Mouse (Mus musculus) embryo, embryonic 11 days (tissue): ENCODE results near the gene Zfp978.
"Not testable (repeated sequence)": the region's sequence is repeated elsewhere in the genome, so short reads cannot be mapped to it uniquely, and the experiment has no call there.

Source experiments
- DNase-seq: peaks from one replicate; pipeline ENCODE4 v3.0.0-alpha.2; 2015

The Zfp978 gene

DNA sequence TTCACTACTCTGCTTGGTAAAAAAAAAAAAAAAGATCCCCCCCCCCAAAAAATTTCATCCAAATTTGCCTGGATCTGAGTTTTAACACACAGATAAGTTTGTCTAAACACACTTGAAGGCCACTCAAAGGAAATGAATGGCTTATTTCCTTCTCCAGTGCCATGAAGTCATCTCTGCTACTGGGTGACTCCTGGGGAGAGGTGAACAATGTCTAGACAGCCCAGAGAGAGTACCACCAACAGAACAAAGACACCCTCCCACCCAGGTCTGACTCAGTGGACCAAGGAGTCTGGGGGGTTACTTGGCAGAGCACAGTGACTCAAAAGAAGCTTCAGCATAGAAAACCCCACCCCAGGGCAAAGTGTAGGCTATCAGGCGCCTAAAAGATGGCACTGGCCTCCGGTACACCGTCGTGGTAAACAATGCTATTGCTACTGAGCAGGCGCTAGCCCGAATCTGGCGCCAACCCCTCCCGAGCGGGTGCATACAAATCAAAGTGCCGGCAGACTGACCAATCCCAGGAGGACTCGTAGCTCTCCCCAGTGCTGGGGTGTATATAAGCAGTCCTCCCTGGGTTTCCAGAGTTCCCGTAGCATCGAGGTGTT lies 9.6 kb upstream of the Zfp978 start:
- not testable (repeated sequence) for DNase-seq

DNA sequence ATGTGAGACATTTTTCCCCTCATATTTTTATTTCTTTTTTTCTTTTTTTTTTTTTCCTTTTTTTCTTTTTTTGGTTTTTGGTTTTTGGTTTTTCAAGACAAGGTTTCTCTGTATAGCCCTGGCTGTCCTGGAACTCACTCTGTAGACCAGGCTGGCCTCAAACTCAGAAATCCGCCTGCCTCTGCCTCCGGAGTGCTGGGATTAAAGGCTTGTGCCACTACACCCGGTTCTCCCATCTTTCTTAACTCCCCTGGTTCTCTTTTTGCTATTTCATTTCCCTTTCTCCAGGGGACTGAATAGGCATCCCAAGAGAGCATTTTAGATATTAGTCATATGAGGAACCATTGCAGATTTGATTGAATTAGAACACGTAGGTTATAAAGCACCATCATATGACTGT lies 7.5 kb upstream of the Zfp978 start:
- DNase-seq, result not testable (repeated sequence)

DNA sequence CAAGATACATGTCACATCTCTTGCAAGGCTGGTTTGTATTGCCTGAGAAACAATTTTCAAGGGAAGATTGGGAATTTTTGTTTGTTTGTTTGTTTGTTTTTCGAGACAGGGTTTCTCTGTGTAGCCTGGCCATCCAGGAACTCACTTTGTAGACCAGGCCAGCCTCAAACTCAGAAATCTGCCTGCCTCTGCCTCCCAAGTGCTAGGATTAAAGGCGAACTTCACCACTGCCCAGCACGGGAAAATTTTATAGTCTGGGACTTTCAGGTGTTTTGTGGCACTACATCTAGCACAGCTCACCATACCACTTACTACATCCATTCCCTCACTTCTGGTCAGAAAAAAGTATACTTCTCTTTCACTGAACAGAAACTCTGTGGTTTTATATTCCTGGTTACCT lies 5.1 kb upstream of the Zfp978 start:
- not testable (repeated sequence) for DNase-seq

DNA sequence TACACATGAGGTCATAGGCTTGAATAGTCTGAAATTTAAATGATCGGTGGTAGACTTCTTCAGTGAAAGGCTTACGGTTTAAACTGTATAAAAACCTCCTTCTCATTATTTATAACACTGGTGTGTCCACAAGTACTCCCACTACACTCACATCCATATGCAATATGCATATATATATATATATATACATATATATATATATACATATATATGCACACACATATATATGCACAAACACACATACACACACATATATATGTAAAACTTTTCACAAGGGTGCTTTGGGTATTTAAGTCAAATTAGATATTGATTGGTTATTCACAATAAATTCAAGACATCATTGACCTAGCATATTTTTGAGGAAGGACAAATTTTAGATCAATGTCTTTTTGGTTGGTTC lies 3.9 kb upstream of the Zfp978 start:
- DNase-seq, result not testable (repeated sequence)

DNA sequence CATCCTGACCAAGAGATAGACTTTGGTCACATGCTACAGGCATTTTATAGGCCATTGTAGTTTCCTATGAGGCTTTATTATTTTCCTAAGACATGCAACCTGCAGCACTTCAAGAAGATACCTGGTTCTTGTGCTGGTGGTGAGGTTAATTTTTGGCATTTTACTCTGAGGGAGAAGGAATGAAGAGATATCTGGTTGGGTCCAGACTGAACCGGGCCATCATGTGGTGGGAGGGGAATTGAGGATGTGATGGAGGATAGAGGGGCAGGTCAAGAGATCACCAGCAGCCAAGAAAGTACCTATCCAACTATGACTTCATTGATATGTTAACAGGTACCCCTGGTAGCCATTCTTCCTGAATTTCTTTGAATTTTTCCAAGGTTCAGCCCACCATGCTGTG lies 769 bp downstream of the Zfp978 start:
- not testable (repeated sequence) for DNase-seq

DNA sequence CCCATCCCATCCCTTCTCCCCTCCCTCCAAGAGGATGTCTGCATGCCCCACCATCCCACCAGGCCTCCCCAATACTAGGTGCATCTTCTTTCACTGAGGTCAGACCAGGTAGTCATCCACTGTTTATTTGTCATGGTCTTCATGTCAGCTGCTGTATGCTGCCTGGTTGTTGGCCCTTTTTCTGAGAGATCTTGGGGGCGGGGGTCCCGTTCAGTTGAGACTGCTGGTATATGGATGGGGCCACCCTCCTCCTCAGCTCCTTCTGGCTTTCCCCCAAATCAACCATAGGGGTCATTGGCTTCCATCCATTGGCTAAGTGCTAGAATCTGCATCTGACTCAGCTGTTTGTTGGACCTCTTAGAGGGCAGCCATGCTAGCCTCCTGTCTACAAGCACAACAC lies 8.5 kb downstream of the Zfp978 start:
- not testable (repeated sequence) for DNase-seq

DNA sequence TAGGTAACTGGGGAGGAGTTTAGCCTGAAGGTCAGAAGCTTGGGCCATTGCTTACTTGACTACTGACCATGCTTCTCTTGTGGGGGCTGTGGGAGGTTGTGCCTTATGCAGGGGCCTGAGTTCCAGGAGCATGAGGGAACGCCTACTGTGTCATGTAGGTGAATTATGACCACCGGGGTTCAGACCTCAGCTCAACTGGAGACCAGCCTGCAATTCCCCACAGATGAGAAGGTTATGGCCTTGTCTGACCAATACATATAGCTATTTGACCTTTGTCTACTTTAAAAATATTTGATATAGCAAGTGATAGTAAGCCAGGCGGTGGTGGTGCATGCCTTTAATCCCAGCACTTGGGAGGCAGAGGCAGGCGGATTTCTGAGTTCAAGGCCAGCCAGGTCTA lies 22.1 kb downstream of the Zfp978 start:
- not testable (repeated sequence) for DNase-seq

DNA sequence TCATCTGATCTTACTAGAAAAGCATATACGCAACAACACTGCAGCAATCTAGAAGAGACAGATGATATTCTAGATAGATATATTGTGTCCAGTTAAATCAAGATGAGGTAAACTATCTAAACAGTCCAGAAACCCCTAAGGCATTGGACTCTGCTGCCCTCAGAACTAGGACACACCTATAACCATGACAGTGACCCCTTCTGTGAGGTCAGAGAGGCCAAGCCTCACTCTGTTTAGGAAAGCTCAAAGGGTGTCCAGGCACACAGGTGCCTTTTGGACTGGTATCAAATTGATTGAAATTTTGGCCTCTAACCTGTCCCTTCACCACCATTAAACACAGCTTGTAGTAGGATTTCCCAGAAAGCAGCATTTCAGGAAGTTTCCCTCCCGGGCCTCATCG lies 36.1 kb downstream of the Zfp978 start:
- not testable (repeated sequence) for DNase-seq

DNA sequence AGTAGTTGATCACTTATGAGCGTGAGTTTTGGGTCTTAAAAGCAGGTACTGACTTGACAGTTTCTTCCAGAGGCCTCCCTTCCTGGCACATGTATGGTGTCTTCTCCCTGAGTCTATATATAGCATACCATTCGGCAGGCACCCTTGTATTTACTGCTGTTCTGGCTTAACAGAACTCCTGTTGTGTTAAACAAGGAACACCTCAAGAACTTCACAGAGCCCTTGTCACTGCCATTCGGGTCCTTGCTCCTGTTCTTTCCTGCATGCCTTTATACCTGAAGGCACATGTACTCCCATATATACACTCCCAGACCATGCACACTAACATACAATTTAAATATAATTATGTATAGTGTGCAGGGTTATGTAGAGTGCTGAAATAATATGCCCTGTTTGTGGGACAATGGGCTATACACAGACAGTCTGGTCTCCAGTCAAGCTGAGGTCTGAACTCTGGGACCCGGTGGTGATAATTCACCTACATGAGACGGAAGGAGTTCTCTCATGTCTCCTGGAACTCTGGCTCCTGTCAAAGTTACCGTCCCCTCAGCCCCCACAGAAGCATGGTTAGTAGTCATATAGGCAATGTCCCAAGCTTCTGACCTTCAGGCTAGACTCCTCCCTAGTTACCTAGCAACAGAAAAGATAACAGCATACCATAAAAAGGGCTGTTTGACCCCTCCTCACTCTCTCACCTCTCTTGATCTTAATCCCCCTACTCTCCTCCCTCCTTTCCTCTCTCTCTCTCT lies 37.0 kb downstream of the Zfp978 start:
- DNase-seq, result not testable (repeated sequence)

DNA sequence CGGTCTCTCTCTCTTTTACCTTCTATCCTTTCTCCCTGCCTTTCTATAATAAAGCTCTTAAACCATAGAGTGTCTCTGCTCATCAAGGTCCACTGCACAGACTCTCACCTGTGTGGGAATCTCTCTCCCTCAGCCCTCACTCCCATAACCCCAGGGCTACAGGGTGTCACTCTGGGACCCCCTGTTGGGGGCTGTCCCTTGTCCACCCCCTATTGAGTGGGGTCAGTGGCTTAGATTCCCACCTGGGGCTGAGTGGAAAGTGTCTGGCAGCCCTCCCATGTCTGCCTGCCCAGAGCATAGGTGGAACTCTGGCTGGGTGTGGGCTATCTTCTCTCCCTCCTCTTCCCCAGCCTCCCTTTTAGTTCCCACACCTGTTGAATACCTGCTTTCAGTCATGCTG lies 37.6 kb downstream of the Zfp978 start:
- DNase-seq, result not testable (repeated sequence)

DNA sequence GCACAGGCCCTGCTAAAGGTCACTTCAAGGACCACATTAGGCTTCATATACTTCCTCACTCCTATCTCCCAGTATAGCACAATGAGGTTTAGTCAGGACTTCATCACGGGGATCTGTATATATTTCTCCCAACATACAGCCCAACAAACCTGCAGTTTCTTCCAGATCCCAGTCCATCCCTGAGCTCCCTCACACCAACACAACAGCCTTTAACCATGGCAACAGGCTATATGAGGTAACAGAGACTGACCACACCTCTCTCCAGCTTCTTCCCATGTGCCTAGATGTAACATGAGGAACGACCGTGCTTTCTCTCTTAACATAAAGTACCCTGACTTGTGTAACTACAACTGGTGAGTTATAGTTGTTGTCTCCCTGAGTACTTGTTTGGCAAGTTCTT lies 38.4 kb downstream of the Zfp978 start:
- DNase-seq, result not testable (repeated sequence)

DNA sequence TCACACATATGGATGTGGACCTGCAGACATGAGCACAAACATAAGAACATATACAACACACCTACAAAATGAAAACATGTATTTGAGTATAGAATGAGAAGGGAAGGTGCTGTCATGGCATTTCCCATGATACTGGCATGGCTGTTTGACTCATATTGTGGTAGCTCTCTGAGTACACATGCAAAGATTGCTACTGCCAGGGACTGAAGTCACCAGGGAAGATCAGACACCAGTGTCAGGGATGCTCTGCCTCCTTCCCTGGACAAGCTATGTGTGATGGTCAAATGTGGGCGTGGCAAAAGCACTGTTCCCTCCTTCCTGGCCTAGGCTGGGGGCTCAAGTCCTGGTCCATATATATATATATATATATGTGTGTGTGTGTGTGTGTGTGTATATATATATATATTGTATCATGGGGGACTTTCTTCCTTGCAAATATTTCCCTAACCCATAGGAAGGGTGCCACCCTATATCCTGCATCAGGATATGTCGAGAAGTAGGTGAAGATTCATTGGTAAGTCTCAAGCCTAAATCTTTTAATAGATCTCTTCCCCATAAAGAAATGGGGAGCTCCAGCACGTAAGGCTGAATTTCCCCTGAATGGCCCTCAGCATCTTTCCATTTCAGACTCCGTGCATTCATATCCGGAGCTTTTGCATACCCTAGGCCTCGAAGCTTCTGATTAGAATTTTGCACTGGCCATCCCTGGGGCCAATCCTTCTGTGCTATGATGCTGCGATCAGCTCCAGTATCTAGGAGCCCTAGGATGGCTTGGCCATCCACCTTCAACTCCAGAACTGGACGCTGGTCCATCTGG lies 39.1 kb downstream of the Zfp978 start:
- not testable (repeated sequence) for DNase-seq

DNA sequence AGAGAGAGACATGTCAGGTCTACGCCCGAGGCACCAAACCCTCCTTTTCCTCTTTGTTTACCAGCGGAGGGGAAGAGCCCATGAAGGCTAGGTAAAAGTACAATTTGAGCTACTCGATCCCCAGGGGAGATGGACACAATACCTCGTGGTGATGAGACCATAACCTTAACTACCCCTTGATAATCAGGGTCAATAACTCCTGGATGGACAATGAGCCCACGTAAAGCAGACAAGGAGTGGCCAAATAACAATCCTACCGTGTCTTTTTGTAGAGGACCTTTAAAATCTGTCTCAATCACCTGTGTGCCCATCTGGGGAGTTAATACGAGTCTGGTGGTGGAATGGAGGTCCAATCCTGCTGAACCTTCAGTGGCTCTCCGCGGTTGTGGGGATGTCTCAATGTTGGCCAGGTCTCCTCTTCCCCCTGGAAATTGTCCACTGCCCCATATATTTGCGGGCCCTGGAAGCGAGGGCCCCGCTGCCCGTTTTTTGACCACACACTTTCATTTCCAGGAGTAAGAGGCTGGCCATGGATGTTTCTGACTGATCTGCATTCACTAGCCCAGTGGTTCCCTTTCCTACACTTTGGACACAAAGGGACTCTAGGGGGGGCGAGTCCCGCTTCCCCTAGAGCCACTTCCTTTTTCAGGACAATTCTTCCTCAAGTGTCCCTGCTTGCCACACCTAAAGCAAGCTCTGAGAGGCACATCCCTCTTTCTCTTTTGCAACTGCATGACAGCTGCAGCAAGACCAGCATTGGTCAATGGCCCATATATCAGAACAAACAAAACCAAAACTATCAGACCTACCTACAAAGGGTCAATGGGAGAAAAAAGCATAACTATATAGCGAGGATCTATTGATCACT lies 40.0 kb downstream of the Zfp978 start:
- DNase-seq, result not testable (repeated sequence)

DNA sequence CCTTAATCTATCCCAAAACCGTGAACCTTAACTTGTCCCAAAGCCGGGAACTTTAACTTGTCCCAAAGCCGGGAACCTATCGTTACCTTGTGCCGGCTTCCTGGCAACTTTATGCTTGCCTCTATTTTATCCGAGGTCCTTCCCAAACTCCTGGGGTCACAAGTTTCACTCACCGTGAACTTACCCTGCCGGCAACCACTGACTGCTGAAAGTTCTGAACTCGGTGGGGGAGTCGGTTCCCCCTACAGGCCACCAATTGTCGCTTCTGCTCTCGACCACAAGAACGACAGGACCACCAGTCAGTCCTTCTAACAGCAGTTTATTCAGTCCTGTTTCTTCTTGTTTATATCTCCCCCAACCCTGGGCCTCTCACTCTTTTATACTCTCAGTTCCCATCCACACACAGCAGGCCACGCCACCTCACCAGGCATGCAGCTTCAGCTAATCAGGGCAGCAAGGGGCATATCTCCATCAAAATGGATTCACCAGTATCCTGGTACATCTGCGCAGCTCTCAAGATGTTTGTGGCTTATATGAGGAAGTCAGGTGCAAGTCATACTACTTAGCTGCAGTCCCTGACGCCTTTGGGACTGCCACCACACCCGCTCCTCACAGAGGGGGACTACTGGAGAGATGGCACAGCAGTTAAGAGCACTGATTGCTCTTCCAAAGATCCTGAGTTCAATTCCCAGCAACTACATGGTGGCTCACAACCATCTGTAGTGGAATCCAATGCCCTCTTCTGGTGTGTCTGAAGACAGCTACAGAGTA lies 40.8 kb downstream of the Zfp978 start:
- DNase-seq, result not testable (repeated sequence)

DNA sequence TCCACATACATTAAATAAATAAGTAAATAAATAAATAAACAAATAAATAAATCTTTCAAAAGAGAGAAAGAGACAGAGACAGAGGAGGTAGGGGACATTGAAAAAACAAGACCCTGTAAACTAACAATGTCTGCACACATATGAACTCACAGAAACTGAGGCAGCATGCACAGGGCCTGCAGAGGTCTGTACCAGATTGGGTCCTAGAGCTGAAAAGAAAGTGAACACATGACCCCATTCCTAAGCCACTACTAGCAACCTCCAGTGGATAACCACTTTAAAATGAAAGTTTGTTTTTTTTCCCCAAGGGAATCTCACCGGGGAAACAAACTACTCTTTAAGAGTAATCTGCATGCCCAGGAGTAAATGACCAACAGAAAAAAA lies 41.4 kb downstream of the Zfp978 start:
- not testable (repeated sequence) for DNase-seq

DNA sequence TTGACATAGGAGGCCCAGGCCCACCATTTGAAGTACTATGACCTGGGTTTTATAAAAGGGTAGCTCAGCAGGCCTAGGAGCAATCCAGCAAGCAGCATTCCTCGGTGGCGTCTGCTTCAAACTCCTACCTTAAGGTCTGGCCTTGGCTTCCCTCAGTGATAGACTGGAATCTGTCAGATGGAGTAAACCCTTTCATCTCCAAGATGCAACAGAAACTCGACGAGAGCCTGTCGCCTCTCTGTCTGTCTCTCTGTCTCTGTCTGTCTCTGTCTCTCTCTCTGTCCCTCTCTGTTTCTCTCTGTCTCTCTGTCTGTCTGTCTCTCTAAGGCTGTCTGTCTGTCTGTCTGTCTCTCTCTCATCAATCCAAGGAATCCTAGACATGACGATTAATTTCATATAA lies 42.4 kb downstream of the Zfp978 start:
- DNase-seq, result not testable (repeated sequence)

DNA sequence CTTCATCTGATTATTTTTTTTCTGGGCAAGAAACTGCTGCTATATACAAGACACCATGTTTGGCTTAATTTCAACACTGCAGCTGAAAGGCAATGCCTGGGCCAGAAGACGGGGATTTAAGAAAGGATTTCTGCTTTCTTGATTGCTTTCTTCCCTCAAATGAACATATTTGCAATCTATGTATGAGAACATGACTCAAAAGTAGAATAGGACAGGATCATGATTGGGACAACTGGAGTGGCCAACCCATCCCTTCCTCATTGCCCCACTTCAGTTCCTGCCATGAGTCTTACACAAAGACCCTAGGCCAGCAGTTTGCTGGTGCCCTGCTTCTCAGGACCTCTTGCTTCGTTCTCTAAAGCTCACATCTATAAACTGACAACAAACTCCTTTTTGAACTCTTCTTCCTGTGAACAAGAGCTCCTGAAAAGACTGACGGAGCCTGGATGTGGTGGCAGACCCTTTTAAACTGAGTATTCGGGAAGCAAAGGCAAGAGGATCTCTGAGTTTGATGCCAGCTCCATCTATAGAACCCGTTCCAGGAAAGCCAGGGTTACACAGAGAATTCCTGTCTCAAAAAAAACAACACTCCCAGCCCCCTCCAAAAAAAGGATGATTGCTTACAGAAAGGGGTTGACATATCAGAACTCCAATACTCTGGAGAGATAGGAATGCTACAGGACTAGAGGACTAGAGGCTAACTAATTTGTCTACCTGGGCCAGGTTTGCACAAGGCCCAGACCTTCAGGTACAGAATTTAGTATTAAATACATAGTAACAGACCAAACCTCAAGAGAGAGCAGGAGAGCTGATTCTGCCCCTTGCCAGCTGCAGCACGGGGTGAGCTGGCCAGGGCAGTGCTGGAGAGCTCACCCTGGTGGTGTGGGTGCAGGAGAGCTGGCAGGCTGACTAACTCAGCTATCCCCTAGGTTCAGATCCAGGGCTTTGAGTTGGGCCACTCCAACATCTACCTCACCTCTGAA lies 43.1 kb downstream of the Zfp978 start:
- not testable (repeated sequence) for DNase-seq

DNA sequence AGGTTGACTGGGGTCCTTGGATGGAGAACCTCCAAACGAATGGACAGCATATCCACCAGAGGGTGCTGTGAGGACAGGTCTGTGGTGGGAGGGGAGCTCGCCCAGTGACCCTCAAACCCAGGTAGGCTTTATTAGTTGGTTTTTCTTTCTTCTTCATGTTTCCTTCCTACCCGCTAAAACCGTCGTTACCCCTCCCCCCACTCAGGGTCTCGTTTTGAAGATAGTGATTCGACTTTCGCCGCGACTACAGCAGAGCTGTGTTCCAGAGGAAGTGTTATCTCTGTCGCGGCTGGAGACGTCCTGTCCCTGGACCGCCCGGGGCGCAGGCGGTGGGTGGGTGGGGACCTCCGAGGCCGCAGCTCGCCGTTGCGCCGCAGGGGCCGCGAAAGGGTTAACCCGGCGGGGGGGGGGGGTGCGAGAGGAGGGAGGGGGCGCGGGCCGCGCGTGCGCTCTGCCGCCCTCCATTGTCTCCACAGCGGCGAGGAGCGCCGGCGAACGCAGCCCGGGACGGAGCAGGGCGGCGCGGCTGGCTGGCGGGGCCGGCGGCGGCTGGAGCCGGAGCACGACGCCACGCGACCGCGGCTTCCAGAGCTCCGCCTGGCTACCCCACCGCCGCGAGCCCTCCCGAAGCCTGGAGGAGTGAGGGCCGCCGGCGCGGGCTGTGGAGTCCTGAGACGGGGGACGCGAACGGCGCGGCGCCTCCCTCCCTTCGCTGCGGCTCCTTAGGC lies 45.8 kb downstream of the Zfp978 start:
- DNase-seq, result peak; percentile 71

DNA sequence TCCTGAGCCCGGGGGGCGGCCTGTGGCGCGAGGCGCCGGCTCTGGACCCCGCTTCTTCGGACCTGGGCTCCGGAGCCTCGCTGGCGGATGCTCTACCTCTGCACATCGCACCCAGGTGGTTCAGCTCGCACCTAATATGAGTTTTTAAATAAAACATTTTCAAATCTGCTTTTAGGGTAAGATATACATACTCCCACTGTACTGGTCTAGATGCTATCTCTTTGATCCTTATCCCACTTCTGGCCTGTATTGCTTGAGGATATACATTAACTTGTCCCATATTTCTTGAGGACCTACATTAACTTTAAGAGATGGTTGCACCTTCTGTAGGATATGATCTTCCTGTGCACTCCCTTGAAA lies 46.3 kb downstream of the Zfp978 start:
- no peak for DNase-seq

DNA sequence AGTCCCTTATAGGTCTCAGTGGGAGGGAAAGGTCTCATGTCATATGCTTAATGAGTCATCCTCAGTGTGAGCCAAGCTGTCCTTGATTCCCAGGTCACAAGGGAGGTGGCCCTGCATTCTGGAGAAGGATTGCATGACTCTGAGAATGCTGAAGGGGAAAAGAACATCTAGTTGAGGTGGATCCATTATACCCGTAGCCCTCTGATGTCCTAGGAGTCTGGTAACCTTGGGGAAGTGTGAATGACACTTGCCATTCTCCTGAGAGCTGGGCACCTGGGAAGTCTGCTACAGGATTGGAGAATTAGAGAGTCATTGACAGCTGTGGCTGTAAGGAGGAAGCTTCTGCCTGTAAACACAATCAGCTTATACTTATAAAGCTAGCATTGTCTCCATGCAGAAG lies 55.3 kb downstream of the Zfp978 start:
- DNase-seq, result not testable (repeated sequence)
